Mouse (Mus musculus) testis, adult 2 months (tissue): ENCODE data around the gene Ogdh. TPM values are rescaled to one million over a fixed set of nuclear protein-coding genes. Genes with fewer than 3 reads are reported as not detected.

Experiments
- H3K27ac ChIP-seq: fragments of 200-500 bp; 2 replicates; pipeline ENCODE4 v1.5.1; 2012; ENCODE audit warnings: low read depth, low read length; ENCODE audit not compliant: control insufficient read depth, insufficient read depth
- H3K27me3 ChIP-seq: fragments of 200-500 bp; 2 replicates; pipeline ENCODE4 v1.6.1; 2012; ENCODE audit warnings: mild to moderate bottlenecking, low read length, moderate library complexity; ENCODE audit not compliant: control insufficient read depth, insufficient read depth
- H3K36me3 ChIP-seq: fragments of 200-500 bp; 2 replicates; pipeline ENCODE4 v1.6.1; 2012; ENCODE audit warnings: mild to moderate bottlenecking, low read length; ENCODE audit not compliant: control insufficient read depth, insufficient read depth
- H3K4me1 ChIP-seq: fragments of 200-500 bp; 2 replicates; pipeline ENCODE4 v1.6.1; 2012; ENCODE audit warnings: low read length; ENCODE audit not compliant: control insufficient read depth, insufficient read depth
- H3K4me3 ChIP-seq: fragments of 200-500 bp; 2 replicates; pipeline ENCODE4 v1.5.1; 2012; ENCODE audit warnings: low read depth, mild to moderate bottlenecking, low read length, moderate library complexity, mixed read lengths; ENCODE audit not compliant: control insufficient read depth
- CTCF ChIP-seq: fragments of 200-500 bp; IDR thresholded peaks from 2 replicates; pipeline ENCODE4 v1.5.1; 2012; ENCODE audit warnings: low read depth, mild to moderate bottlenecking, inconsistent platforms, low read length, moderate library complexity; ENCODE audit not compliant: control insufficient read depth, insufficient read depth, insufficient replicate concordance
- POLR2A ChIP-seq: fragments of 200-500 bp; IDR thresholded peaks from 2 replicates; pipeline ENCODE4 v1.6.1; 2012; ENCODE audit warnings: low read depth, mild to moderate bottlenecking, inconsistent platforms, low read length, moderate library complexity; ENCODE audit not compliant: control insufficient read depth
- polyA plus RNA-seq: library from polyadenylated mRNA; depleted of rRNA; stranded (reverse); fragments of >200 nt; gene quantifications from 2 replicates; pipeline ENCODE4 v1.2.3, GENCODE M21; 2012; rRNA removed

The Ogdh gene
- polyA plus RNA-seq, 1 experiment = 87.1 TPM

GRCm38 (mm10) chr11:6405591-6406081 is 114.2 kb downstream of the Ogdh start:
- H3K36me3 ChIP-seq = peaks cover 2% of the 10 kb centered on the region; the same call in 1 of the 2 replicates
- H3K4me3 ChIP-seq = no peak overlapping the region
- H3K27ac ChIP-seq = peak overlapping the region; percentile 56
- TF ChIP-seq CTCF (no peak), POLR2A (no peak)
- no peaks in the 10 kb centered on the region; the same call in 1 of the 2 replicates for H3K4me1 ChIP-seq
- no peaks in the 10 kb centered on the region for H3K27me3 ChIP-seq

Other genes starting within 250 kb of the Ogdh start
- gene Camk2b, start 225.3 kb upstream of the Ogdh start, polyA plus RNA-seq = 3.4 and 3.5 TPM in 2 replicates
- 0.74 and 0.79 TPM in 2 replicates for gene A730071L15Rik, start 91.6 kb upstream of the Ogdh start, polyA plus RNA-seq
- 21.7 and 23.5 TPM in 2 replicates for gene Nudcd3, start 91.2 kb upstream of the Ogdh start, polyA plus RNA-seq
- 0.63 and 0.64 TPM in 2 replicates for gene Npc1l1, start 61.5 kb upstream of the Ogdh start, polyA plus RNA-seq
- 30.8 and 31.3 TPM in 2 replicates for gene Ddx56, start 23.9 kb upstream of the Ogdh start, polyA plus RNA-seq
- 92.6 and 102 TPM in 2 replicates for gene Tmed4, start 16.8 kb upstream of the Ogdh start, polyA plus RNA-seq
- 159 and 160 TPM in 2 replicates for gene Zmiz2, start 97.4 kb downstream of the Ogdh start, polyA plus RNA-seq
- 609 and 709 TPM in 2 replicates for gene Ppia, start 123.8 kb downstream of the Ogdh start, polyA plus RNA-seq
- gene H2afv, start 152.8 kb downstream of the Ogdh start, polyA plus RNA-seq = 26.2 and 30.5 TPM in 2 replicates
- 5.6 and 6.0 TPM in 2 replicates for gene Purb, start 184.3 kb downstream of the Ogdh start, polyA plus RNA-seq
- gene Myo1g, start 229.3 kb downstream of the Ogdh start, polyA plus RNA-seq = 0.31 and 0.46 TPM in 2 replicates